Mouse (Mus musculus) kidney, postnatal 4 days (tissue): ENCODE results near the gene Qrich1.
A peak's percentile ranks its signal among the peaks of the same experiment; 100 is the strongest.

Source experiments
- DNase-seq, 2 experiments: peaks; one replicate each; pipeline ENCODE4 v3.0.0; 2021; ENCODE audit warnings: mixed read lengths in 2 of 2

Gene Qrich1

DNA sequence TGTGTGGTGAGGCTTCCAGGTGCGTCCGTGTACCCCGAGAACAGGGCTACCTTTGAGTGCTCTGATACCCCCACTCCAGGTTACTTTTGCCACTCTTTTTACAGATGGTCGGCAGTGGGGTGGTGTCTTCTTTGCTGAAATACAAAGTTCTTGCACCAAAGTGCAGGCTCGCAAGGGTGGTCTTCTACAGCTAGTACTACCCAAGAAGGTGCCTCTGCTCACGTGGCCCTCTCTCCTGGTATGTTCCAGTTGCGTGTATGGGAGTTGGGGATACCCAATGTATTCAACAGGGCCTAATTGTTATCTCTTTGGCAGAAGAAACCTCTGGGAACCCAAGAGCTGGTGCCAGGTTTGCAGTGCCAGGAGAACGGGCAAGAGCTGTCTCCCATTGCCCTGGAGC is 23.4 kb upstream of the Qrich1 start:
- no peak for DNase-seq

DNA sequence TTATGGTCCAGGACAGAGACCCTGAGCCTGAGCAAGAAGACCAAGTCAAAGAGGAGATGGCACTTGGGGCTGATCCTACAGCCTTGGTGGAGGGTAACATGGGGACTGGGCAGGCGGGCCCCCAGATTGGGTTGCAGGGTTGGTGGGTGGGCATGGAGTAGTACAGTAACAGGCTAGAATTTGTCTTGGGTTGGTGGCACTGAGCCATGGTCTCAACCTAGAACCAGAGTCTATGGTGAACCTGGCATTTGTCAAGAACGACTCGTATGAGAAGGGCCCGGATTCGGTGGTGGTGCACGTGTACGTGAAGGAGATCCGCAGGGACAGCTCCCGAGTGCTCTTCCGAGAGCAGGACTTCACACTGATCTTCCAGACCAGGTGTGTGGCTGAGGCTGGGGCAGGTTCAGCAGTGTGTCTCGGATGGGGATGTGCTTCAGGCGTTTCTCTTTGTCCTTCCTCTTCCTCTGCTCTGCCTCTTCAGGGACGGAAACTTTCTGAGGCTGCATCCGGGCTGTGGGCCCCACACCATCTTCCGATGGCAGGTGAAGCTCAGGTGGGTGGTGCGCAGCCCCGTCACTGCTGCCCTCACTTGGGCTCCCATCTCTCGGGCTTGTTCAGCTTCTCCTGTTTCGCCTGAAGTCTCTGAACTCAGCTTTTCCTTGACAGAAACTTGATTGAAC is 22.3 kb upstream of the Qrich1 start:
- DNase-seq = no peak

DNA sequence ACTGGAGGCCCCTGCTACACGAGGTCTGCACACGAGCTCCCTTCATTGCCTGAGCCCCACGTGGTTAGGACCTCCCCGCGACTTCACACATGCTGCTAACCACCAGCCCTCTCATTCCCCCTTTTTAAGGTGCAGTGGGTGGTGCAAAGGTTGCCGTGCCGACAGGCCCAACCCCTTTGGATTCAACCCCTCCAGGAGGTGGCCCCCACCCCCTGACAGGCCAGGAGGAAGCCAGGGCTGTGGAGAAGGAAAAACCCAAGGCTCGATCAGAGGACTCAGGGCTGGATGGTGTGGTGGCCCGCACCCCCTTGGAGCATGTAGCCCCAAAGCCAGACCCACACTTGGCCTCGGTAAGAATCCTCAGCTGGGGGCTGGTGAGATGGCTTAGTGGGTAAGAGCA is 21.7 kb upstream of the Qrich1 start:
- no peak for DNase-seq

DNA sequence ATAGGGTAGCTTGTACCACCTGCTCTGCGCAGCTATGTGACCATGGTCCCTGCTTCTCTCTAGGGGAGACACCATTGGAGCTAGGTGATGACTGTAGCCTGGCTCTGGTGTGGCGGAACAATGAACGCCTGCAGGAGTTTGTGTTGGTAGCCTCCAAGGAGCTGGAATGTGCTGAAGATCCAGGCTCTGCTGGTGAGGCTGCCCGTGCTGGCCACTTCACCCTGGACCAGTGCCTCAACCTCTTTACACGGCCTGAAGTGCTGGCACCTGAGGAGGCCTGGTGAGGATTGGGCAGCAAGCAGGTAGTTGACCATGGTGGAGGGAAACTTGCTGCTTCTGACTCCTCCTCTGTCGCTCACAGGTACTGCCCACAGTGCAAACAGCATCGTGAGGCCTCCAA is 17.4 kb upstream of the Qrich1 start:
- DNase-seq = no peak

DNA sequence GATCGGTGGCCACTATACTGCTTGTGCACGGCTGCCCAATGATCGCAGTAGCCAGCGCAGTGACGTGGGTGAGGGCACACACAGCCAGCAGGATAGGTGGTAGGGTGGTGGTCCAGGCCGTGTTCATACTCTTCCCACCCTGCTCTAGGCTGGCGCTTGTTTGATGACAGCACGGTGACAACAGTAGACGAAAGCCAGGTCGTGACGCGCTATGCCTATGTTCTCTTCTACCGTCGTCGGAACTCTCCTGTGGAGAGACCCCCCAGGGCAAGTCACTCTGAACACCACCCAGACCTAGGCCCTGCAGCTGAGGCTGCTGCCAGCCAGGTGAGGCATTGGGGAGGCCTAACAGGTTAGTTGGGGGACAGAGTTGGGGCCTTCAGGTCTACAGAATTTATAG is 16.7 kb upstream of the Qrich1 start:
- no peak for DNase-seq

DNA sequence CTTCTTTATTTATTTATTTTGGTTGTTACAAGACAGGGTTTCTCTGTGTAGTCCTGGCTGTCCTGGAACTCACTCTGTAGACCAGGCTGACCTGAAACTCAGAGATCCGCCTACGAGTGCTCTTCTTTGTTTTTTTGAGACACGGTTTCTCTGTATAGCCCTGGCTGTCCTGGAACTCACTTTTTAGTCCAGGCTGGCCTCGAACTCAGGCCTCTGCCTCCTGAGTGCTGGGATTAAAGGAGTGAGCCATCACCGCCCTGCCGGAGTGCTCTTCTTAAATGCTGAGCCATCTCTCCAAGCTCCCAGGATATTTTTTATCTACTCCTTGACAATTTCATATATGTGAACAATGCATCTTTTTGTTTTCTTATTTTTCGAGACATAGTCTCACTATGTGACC is 9.7 kb upstream of the Qrich1 start:
- DNase-seq = no peak

DNA sequence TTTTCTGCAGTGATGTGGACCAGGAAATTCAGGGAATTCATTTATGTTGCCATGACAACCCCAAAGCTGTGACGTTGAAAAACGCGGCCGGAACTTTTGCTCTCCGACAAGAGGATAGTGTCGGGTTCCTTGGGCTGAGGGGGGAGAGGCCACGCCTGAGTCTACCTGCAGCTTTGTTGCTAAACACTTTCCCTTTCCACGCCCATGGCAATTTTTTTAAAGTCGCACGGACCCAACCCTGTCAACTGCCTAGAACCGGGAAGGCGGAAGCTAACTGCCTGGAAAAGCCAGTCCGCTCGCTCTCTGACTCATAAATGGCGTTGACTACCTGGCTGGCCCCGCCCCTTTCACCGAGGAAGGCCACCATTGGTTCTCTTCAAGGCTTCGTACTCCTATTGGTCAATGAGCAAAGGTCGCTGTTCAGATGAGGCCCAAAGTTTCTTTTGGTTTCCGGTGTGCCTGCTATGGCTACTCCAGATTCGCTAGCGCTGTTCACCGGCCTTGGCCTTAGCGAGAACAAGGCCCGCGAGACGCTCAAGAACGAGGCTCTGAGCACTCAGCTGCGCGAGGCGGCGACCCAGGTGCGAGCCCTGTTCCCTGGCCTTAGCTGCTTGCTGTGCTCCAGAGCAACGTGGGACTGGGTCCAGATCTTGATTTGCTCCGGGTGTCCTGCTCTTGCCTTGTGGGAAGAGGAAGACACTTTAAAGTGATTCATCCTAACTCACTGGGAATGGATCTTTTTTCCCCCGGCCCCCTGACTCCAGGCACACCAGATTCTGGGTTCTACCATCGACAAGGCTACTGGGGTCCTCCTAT is 8.8 kb upstream of the Qrich1 start, which contains the start of gene Qars:
Qars (plus strand) TSS at position 88 of the 816 bp plus-strand sequence.
- DNase-seq = peak; percentile 96 to 98

DNA sequence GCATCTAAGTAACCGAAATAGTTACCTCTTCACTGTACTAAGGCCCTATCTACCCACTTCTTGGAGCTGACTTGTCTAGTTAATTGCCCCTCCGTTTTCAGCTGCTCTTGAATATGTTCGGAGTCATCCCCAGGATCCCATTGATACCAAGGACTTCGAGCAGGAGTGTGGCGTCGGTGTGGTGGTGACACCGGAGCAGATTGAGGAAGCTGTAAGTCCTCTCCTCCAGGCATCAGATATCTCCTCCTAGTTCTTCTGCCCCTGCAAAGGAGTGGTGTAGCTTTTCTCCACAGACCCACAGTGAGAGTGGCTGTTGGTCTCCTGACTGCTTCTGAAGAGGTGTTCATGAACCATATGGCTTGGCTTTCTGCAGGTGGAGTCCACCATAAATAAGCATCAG is 7.8 kb upstream of the Qrich1 start:
- no peak for DNase-seq

DNA sequence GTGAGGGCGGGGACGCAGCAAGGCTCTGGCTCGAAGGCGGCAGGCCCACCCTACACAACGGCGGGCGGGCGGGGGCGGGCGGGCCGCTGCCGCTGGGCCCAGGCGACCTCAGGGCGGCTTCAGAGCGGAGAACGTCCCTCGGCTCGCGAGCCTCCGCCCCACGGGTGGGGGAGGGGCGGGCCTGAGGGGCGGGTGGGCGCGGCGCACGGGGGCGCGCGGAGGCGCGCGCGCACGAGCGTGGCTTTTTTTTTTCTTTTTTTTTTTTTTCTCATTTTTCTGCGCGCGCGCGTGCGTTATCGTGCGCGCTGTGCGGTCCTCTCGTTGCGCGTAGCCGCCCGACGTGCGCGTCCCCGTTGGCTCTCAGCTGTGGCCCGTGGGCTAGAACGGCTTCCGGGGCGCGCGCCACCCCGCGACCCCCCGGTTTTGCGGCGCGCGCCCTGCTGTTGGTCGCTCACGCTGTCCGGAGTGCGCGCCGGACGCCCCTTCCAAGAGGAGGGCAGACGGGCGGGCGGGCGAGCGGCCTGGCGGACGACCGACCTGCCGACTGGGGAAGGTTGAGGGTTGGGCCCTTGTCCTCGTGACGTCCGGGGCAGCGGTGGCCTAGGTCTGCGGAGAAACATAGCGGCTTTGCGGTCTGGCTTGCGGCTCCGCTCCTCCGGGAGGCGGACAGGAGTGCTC is 786 bp downstream of the Qrich1 start:
- peak; percentile 91 to 94 for DNase-seq

DNA sequence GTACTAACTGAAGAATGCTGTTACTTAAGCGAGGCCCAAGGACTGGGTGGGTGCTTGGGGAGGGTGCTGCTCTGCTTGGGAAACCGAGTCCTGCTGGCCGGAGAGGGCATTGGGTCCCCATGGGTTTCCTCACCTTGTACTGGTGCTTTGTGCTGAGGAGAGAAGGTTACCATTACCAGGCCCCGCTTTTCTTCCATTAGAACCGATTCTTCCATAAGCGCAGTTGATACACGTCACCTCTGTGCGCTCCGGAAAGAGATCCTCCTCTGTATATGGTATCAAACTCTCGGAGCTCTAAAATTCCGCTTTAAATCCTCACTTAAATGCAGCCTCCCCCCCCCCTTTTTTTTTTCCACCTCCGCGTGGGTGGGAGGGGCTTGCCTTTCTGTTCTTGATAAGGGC is 1.3 kb downstream of the Qrich1 start:
- peak; percentile 58 to 67 for DNase-seq

DNA sequence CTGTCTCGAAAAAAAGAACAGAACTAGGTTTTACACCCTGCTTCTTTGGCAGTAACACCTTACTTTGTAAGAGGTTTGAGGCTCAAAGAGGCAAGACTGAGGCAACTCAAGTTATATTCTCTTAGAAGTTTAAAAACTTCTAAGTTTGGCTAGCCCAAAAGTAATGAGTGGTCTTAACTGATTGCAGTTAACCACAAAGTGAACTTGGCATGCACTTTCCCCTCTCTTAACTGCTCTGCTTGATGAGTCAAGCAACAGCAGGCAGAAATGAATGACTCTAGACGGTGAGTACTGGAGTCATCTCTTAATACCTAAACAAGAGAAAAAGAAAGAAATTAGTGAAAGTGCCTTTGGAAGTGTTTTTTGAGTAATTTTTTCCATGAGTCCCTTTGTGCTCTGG is 5.0 kb downstream of the Qrich1 start:
- no peak for DNase-seq

DNA sequence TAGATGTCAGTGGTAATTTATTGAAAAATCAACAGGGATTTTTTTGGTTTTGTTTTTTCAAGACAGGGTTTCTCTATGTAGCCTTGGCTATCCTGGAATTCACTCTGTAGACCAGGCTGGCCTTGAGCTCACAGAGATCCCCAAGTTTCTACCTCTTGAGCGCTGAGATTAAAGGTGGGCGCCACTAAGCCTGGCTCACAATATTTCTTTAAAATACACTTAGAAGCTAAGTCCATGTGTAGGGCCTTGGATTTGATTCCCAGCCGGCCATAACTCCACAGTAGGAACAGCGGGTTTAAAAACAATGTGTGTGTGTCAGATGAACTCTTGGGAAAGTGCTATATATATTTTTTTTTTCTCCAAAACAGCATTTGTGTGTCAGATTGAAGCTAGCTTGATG is 6.7 kb downstream of the Qrich1 start:
- DNase-seq = no peak

DNA sequence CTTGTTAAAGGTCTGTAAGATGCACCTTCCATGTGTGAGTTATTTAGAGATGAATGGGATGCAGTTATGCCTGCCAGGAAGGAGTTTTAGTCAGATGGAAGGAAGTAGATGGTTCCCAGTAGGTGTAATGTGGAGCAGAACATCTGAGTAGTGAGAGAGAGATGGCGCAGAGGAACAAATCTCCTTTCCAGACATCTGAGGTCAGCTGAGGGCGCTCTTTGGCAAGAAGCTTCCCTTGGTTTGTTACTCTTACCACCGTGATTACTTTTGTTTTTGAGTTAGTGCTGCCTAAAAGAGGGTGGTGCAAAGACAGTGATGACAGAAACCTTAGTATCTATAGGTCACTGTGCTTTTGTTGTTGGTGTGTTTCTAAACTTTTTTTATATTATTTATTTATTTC is 8.8 kb downstream of the Qrich1 start:
- no peak for DNase-seq

DNA sequence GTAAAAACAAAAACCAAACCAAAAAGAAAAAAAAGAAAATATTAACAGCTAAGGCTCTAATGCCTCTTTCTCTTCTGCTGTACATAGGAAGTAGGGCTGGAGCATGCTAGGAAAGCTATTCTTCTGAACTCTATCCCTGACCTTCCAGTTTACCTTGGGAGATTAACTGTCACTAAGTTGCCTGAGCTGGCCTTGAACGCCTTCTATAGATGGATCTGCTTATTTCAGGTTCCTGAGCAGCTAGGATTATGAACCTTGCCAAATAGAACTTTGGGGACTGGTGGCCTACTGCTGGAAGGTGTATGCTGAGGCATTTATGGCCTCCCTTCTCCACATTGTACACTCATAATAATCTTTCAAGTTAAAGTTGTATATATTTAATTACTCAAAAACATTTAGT is 14.3 kb downstream of the Qrich1 start:
- no peak for DNase-seq

DNA sequence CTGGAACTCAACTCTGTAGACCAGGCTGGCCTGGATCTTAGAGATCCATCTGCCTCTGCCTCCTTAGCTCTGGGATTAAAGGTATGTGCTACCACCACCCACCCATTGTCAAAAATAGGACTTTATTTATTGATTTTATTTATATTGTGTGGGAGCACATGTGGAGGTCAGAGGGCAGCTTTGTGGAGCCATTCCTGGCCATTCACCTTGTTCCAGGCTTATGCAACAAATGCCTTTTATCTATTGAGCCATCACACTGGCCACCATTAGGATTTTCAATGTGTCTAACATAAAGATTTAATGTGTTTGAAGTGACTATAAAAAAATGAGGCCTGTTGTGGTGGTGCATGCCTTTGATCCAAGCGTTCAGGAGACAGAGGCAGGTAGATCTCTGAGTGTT is 14.9 kb downstream of the Qrich1 start:
- DNase-seq = no peak

DNA sequence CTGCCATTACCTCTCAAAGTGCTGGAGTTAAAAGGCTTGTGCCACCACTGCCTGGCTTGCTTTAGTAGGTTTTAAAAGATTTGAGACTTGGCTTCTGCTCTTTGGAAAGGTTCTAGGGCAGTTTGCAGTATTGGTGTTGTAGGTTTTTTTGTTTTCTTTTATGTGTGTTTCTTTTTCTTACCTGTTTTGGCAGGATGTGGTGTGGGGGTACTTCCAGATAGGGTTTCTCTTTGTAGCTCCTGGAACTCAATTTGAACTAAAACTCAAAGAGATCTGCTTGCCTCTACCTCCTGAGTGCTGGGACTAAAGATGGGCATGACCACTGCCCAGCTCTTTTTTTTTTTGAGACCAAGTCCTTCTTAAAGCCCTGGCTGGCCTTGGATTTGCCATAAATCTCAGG is 24.2 kb downstream of the Qrich1 start:
- DNase-seq = no peak

DNA sequence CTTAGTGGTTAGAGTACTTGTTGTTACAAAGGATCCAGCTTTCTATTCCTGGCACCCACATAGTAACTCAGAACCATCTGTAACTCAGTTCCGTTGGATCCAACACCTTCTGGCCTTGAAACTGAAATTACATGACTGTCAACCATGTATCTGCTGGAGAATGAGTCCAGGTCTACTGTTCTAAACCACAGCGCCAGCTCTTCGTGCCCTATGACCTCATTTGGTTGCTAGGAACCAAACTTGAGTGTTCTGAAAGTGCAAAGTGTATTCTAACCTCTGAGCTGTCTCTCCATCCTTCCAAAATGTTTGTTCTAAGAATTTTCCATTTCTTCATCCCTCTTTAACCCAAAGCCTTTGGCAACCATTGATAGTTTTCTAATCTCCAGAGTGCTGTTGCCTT is 29.4 kb downstream of the Qrich1 start:
- DNase-seq = no peak

DNA sequence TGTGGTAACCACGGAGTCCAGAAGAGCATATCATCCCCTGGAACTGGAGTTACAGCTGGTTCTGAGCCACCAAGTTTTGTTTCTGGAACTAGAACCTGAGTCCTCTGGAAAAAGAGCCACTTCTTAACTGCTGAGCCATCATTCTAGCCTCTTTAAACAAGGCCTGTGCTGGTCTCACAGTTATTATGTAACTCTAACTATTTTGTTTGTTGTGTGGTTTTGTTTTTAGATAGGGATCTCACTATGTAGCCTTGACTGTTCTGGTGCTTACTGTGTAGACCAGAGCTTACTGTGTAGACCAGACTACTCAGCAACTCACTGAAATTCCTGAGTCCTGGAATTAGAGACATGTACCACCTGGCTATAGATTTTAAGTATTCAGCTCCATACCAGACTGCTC is 30.3 kb downstream of the Qrich1 start:
- DNase-seq = no peak

DNA sequence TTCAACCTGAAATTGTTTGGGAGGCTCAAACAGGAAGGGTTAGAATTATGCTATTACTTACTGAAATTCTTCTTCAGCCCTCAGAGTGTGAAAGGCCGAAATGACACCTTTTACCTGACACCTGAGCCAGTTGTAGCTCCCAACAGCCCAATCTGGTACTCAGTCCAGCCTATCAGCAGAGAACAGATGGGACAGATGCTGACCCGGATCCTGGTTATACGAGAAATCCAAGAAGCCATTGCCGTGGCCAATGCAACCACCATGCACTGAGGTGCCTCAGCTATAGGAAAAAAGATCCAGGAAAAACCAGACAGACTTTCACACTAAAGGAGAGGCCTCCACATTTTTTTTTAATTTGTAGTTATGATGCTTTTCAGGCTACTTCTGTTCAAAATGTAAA is 42.6 kb downstream of the Qrich1 start:
- no peak for DNase-seq

DNA sequence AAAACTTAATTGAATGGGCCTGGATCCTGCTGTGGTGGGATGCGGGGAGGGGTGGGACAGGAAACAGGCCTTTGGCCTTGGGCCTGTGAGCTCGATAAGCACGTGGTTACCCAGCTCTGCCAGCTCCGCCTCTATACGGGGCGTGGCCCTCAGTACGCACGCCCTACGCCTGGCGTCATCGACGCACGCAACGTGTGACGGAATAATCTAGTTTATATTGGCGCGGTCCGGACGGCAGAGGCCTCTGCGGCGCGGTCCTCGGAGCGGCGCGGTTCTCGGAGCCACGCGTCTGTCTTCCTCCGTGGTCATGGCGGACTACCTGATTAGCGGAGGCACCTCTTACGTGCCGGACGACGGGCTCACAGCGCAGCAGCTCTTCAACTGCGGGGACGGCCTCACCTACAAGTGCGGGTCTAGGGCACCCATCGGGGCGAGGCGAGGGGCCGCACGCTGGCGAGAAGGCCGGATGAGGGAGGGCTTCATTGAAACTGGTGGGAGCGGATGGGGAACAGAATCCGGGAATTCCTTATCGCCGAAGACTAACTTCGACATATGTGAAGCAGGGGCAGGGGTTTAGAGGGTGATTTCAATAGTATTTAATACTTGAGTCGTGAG is 43.7 kb downstream of the Qrich1 start, which contains the start of gene Impdh2:
Impdh2 (plus strand) TSS at position 60 of the 615 bp plus-strand sequence.
- DNase-seq = peak; percentile 97 to 98

DNA sequence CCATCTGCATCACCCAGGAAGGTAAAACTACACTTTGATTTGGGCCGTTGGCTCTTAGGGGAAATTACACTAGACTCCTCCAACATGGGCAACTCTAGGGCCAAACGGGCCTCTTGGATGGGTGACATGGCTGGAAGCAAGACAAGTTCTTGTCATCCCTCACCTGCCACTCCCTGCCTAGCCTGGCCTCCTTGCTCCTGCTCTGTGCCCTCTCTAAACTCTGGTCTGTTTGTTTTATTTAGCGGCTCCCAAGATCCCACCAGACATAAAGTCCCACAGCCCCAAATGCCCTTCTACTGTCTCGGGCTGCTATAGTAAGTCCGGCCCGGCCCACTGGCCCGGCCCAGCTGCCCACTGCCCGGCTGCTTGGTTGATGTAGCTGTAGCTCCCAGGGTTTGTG is 47.1 kb downstream of the Qrich1 start:
- DNase-seq = no peak

DNA sequence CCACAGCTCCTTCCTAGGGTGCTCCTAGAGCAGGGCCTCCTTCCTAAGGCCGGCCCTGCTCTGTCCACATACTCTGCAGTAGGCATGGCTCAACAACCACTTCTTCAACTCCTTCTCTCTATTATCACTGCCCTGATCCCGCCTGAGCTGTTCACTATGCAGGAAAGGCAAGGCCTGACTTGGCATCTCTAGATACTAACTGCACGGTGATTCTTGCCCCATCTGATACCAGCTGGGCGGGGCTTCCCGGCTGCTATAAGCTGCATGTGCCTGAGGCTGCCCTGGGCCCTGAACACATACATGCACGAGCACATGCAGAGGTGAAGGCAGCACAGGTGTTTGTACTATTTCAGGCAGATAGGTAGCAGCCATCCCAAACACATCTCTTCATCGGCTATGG is 47.5 kb downstream of the Qrich1 start:
- DNase-seq = no peak
